ENCODE assay signal across 9 mouse cellular contexts in genomic region chr5:100108866-100109265, GRCm38 (mm10). TPM values are rescaled to one million over a fixed set of nuclear protein-coding genes. Genes with fewer than 3 reads are reported as not detected.
DNase-seq lines count a peak whose midpoint lies in the region; ATAC-seq lines count a peak whose summit lies in the region.
"Had no signal": no experiment of that assay in that cellular context is flagged by ENCODE, and none has a peak within 500 bp of the region (broad histone marks: within the 10 kb centered on the region; RNA-seq: fewer than 3 reads in every experiment).

No protein-coding gene starts in this region.

- no peak overlapping the region for H3K27ac ChIP-seq in midbrain, embryonic 13.5 days

- H3K4me3 ChIP-seq in midbrain, embryonic 13.5 days (replicated peaks): no peak overlapping the region

- H3K9me3 ChIP-seq in midbrain, embryonic 13.5 days: no peaks in the 10 kb centered on the region

- DNase-seq in gastrocnemius, adult 18-20 months (ENCODE audit: low spot score): peak; percentile 16
- no peak for DNase-seq in gastrocnemius, adult 8-10 months (ENCODE audit: low spot score in 2 of 2)
- peak; percentile 91 to 93 for DNase-seq in cerebellum, postnatal 14 days
- peak; percentile 94 for DNase-seq in layer of hippocampus, adult 9-11 months
- DNase-seq in heart, postnatal 25 days (ENCODE audit: low spot score): no peak
- DNase-seq in spleen, postnatal 10 days (ENCODE audit: low spot score in 2 of 2): no peak
- DNase-seq in thymus, postnatal 25 days: no peak

- ATAC-seq in midbrain, embryonic 13.5 days: peak; percentile 69

- intact Hi-C loops in heart, postnatal 25 days (cut with DNase I): no loop called here

- H3K4me2 ChIP-seq in midbrain, embryonic 13.5 days (replicated peaks): no peak overlapping the region

- no peaks in the 10 kb centered on the region for H3K36me3 ChIP-seq in midbrain, embryonic 13.5 days

- H3K4me1 ChIP-seq in midbrain, embryonic 13.5 days (replicated peaks): peaks cover 13% of the 10 kb centered on the region

- no peaks in the 10 kb centered on the region for H3K27me3 ChIP-seq in midbrain, embryonic 13.5 days
- H3K27me3 ChIP-seq: CH12.LX had no signal

- H3K9ac ChIP-seq in midbrain, embryonic 13.5 days (replicated peaks): no peak overlapping the region

- 73% methylated on average over 9 of the region's 9 CpGs for WGBS in midbrain, embryonic 13.5 days

RNA-seq across cellular contexts. Expression of gene Tmem150c, which starts 50.7 kb away (rescaled TPM):
- 1 to 10 TPM in 1 of 2 experiments, under 1 TPM in 1; 0.91 to 1.3 TPM for total RNA-seq in gastrocnemius, adult 18-20 months (2021)
- total RNA-seq in gastrocnemius, adult 8-10 months (2022): 1 to 10 TPM in 2 of 4 experiments, under 1 TPM in 2; 0.64 to 2.9 (median 1.1) TPM
- polyA plus RNA-seq in midbrain, embryonic 13.5 days (2015; fragmentation: Nextera tagmentation; extraction: Ambion mirVana): 17.7 and 22.1 TPM in 2 replicates
- 1 to 10 TPM; 4.0 to 5.7 TPM for total RNA-seq in heart, postnatal 25 days (2021)
- total RNA-seq: CH12.LX had no signal

Comparison
In these comparisons a context has a peak if more than half of its experiments do, and no peak if none do; other contexts are left out.
1. DNase-seq: peak in gastrocnemius, adult 18-20 months (single experiment), cerebellum, postnatal 14 days (2 of 2) and layer of hippocampus, adult 9-11 months (single experiment); none in gastrocnemius, adult 8-10 months (0 of 2), heart, postnatal 25 days (single experiment), spleen, postnatal 10 days (0 of 2) and thymus, postnatal 25 days (single experiment).